Mouse (Mus musculus) megakaryocyte, embryonic 14.5 days (primary cell): ENCODE data around the gene S100a4.

Experiments
- FLI1 ChIP-seq: IDR thresholded peaks from 2 replicates; pipeline ENCODE4 v1.6.1; 2012; ENCODE audit warnings: low read length, inconsistent platforms, mixed read lengths
- GATA1 ChIP-seq: IDR thresholded peaks from 3 replicates; pipeline ENCODE4 v1.6.1; 2012; ENCODE audit warnings: mixed read lengths, low read length, inconsistent platforms, borderline replicate concordance

DNA sequence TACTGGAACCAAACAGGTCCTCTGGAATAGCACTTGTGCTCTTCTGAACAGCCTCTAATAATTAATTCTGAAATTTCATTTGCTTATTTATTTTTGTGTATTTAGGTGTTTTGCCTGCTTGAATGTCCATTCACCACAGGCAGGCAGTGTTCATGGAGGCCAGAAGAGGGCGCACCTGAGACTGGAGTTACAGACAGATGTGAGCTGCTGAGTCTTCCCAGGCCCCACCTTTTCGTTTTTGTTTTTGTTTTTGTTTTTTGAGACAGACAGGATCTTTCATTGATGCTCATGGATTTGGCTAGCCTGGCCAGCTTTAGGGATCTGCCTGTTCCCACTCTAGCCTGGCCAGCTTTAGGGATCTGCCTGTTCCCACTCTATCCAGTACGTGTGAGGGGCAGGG, 40.6 kb downstream of the S100a4 start:
- no peak for TF ChIP-seq GATA1
- TF ChIP-seq FLI1, result no peak
